Mouse (Mus musculus) mammary gland, adult 2 months (tissue): ENCODE data around the gene Rps6kl1. TPM values are rescaled to one million over a fixed set of nuclear protein-coding genes. Genes with fewer than 3 reads are reported as not detected.

Experiments
- polyA plus RNA-seq: library from polyadenylated mRNA; depleted of rRNA; stranded (reverse); fragments of >200 nt; gene quantifications from 2 replicates; pipeline ENCODE4 v1.2.3, GENCODE M21; 2012; ENCODE audit warnings: low replicate concordance; rRNA removed

The Rps6kl1 gene
- 2.2 and 2.7 TPM in 2 replicates for polyA plus RNA-seq

DNA sequence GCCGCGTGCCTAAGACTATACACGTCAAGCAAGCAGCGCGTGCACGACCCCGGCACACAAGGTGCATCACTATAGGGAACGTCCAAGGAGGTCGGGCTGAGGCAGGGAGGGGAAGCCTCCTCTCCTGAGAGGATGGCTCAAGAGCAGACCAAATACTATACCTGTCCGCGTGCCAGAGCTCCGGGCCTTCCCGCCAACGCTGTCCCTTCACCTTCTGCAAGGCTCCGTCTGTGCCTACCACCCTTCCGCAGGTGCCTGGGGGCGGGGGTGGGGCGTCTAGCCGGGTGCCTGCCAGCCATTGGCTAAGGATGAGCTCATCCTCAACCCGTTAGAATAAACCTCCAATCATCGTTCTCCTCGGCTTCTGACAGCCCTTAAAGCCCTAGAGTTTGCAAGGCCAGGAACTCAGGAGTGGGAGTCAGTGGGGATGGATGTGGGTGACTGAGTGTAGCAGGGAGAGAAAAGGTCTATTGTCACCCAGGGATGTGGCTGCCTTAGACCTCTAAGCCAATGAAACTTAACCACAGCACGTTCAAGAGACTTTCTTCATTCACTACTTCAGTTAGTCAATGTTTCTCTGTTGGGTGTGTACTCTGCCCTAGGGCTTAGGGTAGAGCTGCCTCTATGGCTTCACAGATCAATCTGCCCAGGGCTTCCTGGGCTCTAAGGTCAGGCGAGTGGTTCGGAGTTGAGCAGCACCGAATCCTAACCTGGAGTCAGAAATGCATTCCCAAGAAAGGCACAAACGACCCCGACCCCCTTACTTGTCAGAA lies at the start of gene Rps6kl1:
TSS of gene Rps6kl1 (minus strand) at position 263 of the 773 bp plus-strand sequence.

DNA sequence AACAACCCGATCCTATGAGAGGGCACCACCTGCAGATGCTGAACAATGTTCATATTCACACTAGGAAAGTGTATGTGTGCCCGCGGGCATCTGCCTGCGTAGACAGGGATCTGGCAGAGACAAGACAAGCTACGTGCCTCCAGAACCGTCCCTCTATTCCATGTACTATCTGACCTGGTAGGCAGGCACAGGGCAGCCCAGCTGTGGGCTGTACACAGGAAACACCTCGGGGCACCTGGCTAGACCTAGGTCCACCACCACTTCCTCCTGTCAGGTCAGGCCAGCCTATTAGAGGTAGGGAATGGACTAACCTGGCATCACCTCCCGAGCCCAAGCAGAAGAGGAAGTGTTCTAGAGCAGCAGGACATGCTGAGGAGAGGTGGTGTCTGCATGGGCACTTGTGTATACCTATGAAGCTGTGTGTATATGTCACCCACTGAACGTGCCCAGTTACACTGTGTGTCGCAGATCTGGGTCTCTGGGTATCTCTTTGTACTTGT lies 26.7 kb upstream of the Rps6kl1 start, which contains the start of gene Pgf:
TSS of gene Pgf (minus strand) at position 51 of the 500 bp plus-strand sequence.

DNA sequence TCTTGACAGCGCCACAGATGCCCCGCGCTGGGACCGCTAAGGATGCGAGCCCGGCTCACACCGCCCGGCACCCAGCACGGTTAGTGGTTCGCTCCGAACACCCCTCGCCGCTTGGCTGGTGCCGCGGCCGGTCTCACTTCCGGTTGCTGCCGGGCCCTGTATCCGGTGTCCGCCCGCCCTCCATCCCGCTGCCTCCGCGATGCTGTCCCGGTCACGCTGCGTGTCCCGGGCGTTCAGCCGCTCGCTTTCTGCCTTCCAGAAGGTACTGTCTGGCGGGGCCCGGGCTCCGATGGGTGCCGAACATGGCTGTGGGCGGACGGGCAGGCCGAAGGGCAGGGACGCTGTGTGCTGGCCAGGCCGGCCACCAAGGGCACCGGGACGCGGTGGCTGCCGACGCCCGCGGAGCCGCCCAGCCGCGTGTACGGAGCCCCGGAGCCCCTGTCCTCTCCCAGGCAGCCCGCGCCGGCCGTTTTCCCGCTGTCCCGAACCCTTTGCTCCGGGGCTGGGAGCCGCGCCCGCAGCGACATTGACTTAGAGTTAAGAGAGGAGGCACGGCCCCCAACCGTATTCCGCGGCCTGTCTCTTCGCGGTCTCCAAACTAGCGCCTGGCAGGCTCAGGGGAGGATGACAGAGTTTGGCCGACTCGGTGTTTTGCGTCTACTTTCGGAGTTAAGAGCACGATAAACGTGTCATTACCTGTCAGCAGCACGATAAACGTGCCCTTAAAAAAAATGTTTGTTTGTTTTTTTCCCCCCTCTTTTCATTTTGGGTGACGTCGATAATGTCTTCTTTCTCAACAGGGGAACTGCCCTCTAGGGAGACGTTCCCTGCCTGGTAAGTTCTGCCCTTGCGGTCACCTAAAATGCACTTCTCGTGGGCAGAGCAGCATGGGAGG lies 40.1 kb downstream of the Rps6kl1 start, which contains the start of the genes Prox2 and Dlst:
TSS of gene Prox2 (minus strand) at position 62 of the 895 bp plus-strand sequence.
TSS of gene Dlst (plus strand) at position 136 of the 895 bp plus-strand sequence.

Other genes with a start within 250 kb of the Rps6kl1 start
- gene Fcf1, start 180.4 kb downstream of the Rps6kl1 start, polyA plus RNA-seq, result 24.6 and 67.8 TPM in 2 replicates
- gene Arel1, start 180.4 kb downstream of the Rps6kl1 start, polyA plus RNA-seq, result 26.1 and 41.4 TPM in 2 replicates
- 10.8 and 16.1 TPM in 2 replicates for gene Ylpm1, start 154.9 kb downstream of the Rps6kl1 start, polyA plus RNA-seq
- 3.6 and 4.1 TPM in 2 replicates for gene Prox2, start 40.5 kb downstream of the Rps6kl1 start, polyA plus RNA-seq
- 115 and 212 TPM in 2 replicates for gene Dlst, start 40.4 kb downstream of the Rps6kl1 start, polyA plus RNA-seq
- 2.6 and 4.5 TPM in 2 replicates for gene Pgf, start 26.5 kb upstream of the Rps6kl1 start, polyA plus RNA-seq
- 92.9 and 109 TPM in 2 replicates for gene Eif2b2, start 68.2 kb upstream of the Rps6kl1 start, polyA plus RNA-seq
- gene Mlh3, start 119.3 kb upstream of the Rps6kl1 start, polyA plus RNA-seq, result 3.1 and 5.8 TPM in 2 replicates
- gene Acyp1, start 137.2 kb upstream of the Rps6kl1 start, polyA plus RNA-seq, result 5.3 and 7.1 TPM in 2 replicates
- gene Zc2hc1c, start 137.3 kb upstream of the Rps6kl1 start, polyA plus RNA-seq, result 0.18 and 0.46 TPM in 2 replicates
- 26.1 and 36.5 TPM in 2 replicates for gene Nek9, start 188.1 kb upstream of the Rps6kl1 start, polyA plus RNA-seq
- 191 and 335 TPM in 2 replicates for gene Tmed10, start 223.6 kb upstream of the Rps6kl1 start, polyA plus RNA-seq